Mouse (Mus musculus): ENCODE results near the gene Nme7.

The Nme7 gene

DNA sequence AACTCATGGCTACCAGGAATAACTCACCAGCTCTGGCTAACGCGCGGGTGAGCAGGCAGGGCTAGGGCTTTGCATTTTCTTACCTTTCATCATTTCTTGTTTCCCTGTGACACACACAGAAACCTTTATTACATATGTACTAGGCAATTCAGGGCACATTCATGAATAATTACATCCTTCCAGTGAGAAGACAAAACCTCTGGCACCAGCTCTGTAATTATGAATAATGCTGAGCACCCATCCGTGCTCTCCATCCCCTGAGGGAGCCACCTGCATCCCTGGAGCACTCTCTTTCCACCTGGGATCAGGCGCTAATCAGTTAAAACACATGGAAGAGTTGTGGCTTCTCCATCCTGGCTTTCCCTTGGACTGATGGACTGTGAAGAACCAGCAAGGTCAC lies at the start of gene Nme7:
Nme7 (plus strand) TSS at position 301 of the 400 bp plus-strand sequence.
- no peak for DNase-seq

DNA sequence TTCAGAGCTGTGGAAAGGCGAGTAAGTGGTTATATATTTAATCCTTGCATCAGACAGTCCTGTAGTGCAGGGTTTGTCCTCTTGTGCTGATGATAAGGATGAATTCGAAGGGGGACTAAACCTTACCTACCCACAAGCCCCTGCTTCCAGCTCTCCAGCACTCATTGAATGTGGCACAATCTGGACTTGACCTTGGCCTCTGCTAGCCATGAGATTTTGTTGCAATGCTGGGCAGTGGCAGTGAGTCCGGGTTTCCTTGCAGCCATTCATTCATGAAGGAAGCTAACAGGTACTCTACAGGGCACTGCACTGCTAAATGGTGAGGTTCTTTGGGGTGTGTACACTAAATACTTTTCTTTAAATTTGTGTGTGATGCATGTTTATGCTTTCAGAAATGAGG lies 49.1 kb upstream of the Nme7 start:
- no peak for DNase-seq

DNA sequence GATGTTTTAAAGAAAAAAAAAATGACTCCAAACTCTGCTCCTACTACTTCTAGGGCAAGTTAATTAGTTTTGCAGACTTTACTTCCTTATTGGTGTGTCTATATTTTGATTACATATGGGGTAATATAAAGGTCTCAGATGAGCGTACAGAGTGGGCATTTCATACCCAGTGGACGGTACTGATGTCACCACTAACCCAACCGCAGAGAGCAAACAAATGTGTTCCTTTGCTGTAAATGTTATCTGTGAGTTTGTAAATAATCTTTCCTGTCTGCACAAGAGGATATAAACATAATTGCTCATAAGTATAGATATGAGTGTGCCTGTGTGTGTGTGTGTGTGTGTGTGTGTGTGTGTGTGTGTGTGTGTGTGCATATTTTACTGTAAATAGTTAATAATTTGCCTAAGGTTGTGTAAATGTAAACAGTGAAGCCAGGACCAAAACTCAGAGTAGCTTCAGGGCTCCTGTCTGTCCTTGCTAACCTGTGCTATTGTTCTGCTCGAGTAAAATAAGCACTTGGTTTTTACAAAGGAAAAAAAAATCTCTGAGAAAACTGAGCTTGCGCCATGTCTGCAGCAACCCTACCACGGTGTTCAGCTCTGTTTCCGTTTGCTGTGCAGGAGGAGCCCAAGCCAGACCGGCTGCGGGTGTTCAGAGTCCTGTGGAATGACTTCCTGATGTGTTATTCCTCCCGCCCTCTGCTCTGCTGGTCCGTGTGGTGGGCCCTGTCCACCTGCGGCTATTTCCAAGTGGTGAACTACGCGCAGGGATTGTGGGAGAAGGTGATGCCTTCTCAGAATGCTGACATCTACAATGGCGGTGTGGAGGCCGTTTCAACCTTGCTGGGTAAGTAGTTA lies 43.5 kb upstream of the Nme7 start:
- peak; percentile 13 for DNase-seq

DNA sequence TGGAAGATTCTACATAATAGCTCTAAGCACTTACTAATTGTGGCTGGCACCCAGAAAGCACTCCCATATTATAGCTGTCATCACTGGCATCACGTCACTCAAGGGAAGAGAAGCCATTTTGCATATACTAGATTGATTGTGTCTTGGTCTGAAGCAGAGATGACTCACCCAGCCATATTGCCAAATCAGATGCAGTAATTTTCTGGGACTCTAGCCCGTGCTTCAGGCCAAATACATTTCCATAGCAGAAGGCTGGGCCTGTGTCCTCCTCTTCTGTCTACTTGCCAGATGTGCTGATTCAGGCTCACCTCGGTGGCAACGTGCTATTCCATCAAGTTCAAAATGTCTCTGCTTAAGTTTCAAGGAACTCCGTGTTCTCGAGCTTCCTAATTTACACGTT lies 42.4 kb upstream of the Nme7 start:
- DNase-seq: peak; percentile 42

DNA sequence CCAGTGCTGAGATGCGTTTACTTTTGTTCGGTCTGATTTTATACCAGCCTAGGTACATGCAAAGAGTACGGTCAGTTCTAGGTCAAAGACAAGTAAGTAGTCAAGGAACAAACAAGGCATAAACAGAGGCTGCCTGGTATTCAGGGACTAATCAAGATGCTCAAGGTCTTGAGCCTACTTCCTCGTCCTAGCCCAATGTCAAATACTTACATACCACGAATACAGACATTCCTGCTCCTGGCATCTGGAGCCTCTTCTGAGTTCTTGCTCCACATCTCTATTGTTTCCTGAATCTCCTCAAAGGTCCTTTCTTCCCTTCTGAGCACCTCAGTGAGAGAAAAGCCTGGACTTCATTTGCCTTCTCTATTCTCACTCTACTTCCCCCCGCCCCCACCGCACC lies 33.0 kb upstream of the Nme7 start:
- DNase-seq: no peak

DNA sequence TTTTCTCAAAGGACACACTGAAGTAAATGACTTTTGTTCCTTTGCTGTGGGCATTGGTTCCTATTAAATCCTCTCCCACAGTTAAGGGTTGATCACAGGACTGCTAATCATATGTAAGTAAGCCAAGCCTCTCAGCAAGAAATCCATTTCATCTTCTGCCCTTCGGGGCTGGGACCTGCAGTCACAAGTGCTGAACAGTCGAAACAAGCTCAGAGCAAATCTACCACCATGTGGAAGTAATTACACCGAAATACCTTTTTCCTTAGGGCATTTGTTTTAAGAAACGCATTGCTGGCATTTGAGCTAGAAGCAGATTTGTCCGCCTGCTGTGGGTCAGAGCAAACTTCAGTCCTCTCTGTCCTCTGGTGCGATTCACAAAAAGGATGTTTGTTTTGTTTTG lies 30.3 kb upstream of the Nme7 start:
- DNase-seq: no peak

DNA sequence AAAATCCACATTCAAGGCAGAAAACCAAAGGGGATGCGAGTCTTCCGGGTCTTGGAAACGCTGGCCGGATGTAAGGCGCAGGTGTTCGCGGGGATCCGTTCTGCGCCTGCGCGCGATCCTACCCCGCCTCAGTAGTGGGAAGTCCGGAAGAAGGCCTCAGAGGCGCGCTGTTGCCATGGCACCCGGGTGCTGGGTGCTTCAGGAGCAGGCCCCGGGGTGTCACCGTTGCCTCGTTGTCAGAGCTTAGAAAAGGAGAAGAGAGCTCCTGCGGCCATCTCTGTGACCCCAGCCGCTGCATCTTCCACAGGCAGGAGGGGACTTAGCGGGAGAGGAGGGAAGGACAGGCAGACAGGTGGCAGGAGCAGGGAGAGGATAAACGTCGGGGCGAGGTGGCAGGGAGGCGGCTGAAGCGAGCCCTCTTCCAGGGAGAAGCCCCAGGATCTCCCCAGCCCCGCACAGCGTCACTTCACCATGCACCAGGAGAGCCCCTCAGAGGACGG lies 28.4 kb upstream of the Nme7 start, which contains the start of gene Ccdc181:
Ccdc181 (plus strand) TSS at position 131 of the 500 bp plus-strand sequence.
- DNase-seq: peak; percentile 97

DNA sequence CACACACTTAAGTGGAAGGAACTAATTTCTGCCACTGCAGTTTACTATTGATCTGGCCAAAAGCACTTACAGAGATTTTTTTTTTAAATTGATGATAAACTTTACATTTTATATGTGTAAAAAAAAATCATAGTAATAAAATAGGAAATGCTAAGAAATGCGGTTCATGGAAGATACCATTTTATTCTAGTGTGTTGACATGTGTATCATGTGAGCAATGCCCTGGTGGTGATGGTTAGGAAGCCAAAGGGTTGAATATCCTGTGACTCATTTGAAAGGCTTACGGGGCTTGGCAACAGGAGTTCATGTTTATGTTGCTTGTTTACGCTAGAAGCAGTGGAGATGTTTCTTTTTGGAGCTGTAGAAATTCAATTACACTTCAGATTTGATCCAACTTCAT lies 27.4 kb upstream of the Nme7 start:
- DNase-seq: peak; percentile 13

DNA sequence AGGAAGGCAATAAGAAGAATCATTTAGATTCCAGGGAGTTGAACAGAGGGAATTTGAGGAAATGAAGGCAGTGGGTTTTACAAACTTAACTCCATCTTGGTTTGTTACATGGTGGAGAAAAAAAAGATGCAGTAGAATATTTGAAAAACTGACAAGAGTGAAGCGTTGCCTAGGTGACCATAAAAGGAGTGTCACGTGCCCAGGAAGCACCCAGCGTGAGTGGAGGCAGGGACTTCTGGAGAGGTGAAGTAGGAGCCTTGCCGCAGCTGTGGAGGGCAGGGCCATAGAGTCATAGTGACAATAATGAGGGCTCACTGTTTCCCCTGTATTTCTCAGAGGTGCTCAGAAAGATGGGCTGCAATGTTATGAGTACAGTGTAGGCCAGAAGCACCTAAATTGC lies 24.6 kb upstream of the Nme7 start:
- no peak for DNase-seq

DNA sequence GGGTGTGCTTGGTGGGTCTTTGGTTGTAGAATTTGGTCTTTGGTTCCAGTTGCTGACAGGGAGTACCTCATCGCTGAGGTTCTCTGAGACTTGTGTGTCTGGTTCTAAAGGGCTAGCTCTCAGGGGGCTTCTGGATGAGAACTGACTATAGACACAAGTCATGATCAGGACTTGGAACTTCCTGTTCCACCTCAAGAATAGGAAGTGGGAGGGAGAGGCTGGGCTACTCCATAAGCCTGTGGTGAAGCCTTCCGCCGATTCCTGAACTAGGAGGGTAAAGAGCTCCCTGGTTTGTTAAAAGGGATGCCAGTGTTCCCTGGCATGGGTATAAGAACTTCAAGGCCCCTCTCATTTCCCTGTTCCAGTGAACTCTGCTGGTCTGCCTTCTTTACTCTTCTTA lies 19.9 kb upstream of the Nme7 start:
- no peak for DNase-seq

DNA sequence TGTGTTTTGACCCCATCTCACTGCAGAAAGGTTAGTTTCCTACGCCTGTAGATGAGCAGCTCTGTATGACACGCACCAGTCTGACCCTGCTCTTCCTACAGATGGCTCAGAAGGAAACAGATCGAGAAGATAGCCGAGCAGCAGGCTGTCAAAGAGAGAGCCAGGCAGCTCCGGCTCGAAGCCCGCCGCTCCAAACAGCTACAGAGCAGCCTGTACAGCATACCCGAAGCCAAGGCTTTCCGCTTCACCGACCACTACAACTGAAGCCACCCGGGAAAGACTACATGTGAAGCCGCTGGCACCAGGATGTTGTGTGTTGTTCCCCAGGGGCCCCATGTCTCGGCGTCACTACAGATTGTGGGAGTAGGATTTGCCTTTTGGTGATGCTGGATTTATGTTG lies 16.5 kb upstream of the Nme7 start:
- no peak for DNase-seq

DNA sequence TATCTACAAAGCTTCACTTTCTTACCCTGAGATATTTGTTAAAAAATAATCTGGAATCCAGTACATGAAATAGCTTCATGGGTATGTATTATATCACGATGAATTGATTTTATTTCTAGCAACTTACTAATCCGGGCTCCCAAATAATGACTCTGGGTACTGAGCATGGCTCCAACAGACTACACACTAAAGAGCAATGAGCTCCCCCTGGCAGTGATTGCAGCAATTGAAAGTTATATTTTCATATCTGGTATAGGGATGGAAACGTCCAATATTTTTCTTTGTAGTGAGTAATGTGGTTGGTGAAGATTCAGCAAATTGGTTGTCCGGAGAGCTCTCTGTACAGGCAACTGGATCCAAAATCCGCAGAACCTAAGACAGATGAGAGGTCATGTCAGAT lies 11.9 kb upstream of the Nme7 start:
- DNase-seq: no peak

DNA sequence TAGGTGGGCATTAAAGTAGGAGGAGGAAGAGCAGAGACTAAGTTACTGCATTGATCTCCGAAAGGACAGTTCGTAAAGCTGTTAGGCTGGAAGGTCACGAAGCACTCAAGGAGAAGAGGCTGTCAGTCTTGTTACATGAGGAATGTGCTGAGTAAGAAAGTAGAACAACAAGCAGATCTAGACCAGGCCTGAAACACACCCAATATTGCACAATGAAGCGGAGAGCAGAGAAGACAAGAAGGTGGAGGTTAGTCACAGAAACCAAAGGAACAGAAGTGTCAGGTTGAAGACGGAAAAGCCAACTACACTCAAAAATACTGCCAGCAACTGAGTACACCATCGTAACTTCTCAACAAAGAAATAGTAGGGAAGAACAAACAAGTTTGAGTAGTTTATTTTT lies 9.8 kb upstream of the Nme7 start:
- peak; percentile 51 for DNase-seq

DNA sequence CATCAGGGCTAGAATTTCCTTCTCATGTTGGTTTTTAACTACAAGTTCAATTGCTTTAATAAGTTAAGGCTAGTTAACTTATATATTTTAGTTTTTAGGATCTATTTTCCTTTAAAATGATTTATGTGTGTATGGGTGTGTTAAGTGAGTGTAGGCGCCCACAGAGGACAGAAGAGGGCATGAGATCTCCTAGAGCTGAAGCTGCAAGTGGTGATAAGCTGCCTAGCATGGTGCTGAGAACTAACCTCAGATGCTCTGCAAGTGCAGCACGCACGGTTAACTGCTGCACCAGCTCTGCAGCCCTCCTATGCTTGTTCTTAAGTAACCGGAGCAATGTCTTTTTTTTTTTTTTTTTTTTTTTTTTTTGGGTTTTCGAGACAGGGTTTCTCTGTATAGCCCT lies 7.4 kb upstream of the Nme7 start:
- DNase-seq: no peak

DNA sequence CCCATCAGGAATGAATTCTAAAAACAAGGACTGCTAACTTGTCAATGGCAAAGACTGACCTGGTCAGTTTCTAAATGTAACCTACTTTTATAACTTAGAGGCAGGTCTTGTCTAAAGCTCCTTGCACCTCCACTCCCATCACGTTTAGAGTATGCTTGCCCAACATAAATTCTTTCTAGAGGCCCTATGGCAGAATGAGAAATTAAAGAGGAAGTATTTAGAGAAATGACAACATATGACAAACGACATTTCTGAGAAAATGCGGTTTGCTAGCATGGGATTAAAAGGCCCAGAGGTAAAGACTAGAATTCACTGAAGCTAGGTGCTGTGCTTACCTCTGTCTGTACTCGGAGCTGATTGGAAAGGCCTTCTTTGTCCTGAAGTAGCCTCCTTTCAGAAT lies 2.0 kb upstream of the Nme7 start:
- DNase-seq: no peak

DNA sequence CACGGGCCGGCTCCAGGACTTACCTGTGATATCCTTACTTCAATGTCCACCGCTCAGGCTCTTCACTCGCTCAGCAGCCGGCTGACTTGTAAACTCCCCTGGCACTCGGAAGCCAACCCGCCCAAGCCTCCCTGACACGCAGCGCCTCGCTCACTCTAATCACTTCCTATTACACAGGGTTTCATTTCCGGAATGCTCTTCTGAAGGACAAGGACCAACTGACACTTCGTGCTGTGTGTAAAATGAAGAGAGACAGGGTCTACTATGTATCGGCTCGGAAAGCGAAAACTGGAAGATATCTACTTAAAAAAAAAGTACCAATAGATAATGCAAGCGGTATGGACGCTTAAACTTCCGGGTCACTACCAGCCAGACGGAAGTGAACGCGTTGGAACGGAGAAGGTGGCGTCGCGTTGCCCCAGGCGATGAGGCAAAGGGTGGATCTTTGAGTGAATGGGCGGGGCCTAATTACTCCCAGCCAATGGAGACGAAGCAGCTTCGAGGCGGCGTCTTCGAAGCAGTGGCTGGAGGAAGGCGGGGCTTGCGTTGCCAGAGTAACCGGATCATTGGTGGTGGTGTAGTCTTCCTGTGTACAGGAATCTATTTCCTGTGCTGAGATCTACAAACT lies 3.3 kb downstream of the Nme7 start, which contains the start of gene Blzf1:
Blzf1 (minus strand) TSS at position 366 of the 628 bp plus-strand sequence.
- DNase-seq: peak; percentile 99

DNA sequence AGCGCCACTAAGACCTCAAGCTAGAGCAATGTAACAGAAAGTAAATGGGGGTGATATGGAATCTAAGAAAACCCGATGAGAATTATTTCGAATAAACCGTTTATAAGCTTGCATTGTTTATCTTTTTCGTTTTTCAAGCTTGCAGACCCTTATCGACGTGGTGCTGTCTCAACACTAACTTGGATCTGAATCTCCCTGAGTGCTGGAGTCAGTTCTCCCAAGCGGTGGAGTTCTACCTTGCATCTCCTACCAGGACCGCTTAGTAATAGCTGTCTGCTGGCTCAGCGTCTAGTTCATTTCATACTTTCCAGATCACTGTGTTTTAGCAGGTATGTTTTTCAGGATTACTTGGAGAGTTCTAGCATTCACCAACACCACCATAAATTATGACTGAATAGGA lies 4.0 kb downstream of the Nme7 start:
- no peak for DNase-seq

DNA sequence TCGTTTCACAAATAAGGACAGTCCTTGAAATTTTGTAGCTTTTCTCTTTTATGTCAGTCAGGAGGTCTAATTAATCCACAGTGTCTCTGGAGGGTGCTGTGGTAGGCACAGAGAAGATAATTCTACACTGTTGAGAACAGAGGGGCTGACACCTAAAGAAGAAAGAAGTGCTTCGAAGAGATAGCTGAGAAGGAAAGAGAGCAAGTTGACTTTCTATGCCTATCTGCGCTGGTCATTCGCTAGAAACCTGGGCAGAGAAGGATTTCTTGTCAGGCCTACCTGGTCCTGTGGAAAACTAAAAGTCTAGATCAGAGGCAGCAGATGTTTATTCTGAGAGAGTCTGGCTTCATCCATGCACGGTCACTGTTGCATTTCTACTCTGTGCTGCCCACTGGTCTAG lies 10.2 kb downstream of the Nme7 start:
- DNase-seq: no peak

DNA sequence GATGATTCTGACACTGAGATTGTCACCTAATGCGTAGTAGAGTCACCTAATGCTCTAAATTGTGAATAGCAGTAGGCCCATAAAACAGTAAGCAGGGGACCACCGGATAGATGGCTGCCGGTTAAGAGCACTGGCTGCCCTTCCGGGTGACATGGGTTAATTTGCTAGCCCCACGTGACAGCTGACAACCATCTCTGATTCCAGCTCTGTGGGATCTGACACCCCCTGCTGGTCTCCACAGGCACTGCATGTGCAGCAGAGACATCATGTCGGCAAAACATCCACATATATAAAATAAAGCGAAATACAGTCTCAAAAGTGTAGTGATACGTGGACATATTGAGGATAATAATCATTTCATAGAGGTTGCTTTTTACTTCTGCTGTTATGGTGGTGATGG lies 11.3 kb downstream of the Nme7 start:
- DNase-seq: peak; percentile 50

DNA sequence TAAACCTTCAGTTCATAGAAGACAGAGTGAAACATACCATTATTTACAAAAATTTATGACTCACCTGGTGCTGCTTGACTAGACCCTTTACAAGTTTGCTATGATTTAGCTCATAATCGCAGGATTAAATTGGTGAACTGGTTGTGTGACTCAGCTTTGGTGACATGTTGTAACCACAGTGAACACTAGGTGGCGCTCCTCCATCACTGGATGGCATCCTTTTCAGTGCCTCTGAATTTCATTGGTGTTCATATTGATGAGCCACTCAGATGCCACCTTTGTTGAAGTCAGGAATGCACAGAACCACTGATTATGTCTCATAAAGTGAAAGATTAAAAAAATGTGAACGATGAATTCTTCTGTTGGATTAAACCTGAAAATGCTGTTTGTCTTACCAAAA lies 12.8 kb downstream of the Nme7 start:
- DNase-seq: peak; percentile 85

DNA sequence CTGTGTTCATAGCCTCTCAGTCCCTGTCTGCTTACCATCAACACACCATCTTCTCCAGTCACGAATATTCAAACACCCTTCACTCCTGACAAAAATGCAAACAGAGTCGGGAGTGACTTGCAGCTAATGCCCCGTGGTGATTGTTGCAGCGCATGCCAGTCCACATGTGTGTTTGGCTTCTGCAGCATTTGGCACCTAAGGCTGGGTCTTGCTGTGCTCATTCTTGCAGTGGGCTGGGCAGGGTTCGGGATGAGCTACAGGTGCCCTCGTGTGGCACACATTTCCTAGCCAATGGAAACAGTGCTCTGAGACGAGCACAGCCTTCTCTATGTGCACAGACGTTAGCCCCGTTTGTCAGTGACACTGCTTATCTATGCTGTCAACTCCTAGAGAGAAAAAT lies 13.3 kb downstream of the Nme7 start:
- DNase-seq: no peak

DNA sequence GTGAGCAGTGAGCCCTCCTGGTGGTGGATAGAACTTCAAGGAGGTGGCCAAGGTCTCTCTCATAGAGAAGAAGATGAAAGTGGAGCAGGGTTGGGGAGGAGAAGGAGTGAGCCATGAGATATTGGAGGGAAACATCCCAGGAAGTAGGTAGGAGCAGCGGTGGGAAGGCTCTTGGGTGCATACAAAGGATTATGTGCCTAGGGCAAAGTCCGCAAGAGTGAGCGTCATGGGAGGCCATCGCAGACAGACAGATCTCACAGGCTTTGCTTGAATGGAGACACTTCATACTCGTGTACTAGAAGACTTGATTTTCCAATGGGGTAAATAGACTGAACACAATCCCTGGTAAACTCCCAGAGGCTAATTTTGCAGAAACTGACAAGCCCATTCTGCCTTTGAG lies 14.6 kb downstream of the Nme7 start:
- no peak for DNase-seq

DNA sequence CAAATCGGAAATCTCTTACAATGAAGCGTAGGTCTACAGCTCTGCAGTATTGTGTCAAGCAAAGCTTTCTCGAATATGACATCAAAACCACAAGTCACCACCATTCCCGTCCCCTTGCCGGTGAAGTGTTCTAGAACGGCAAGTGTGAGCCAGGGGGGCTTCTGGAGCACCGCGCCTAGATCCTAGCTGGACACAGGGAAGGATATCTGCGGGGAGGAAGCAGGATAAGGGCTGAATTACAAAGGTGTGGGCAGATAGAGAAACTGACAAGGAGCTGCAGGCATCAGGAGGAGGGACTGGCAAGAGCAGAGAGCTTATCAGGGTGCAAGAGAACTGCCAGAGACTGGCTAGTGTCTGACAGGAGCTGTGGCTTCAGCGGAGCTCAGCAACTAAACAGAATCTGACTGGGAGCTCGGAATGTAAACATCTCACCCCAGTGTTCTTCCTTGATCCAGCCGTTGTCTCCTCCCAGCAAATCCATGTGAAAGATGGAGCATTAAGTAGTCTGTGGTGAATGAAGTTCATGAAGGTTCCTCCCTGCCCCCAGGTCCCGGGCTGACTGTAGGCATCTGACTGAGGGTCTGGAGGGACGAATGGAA lies 15.7 kb downstream of the Nme7 start:
- DNase-seq: no peak

DNA sequence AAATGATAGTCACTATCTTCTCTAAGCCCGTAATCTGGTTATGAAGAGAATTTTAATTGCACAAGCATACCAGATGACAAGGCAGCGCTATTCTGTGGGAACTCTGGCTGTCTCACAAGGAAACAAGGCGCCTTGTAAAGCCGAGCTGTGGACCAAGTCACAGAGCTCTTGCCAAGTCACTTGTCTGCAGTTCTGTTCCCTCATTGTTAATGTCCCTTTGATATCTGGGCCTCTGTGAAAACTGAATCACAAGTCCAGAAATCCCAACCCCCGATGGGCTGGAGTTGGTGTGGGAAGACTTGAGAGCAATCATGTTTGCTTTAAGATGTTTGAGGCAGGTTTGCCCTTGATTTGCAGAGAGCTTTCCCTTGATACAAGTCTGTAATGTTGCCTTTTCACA lies 16.8 kb downstream of the Nme7 start:
- no peak for DNase-seq

All from lung, postnatal 36 days (tissue).